Mouse (Mus musculus): Measurements from ENCODE around the gene Ern1. TPM values are rescaled to one million over a fixed set of nuclear protein-coding genes. Genes with fewer than 3 reads are reported as not detected.
"Not testable (repeated sequence)": the region's sequence is repeated elsewhere in the genome, so short reads cannot be mapped to it uniquely, and the experiment has no call there.

Ern1 gene
- total RNA-seq, 2 experiments from 2014 or later, result 54.8 to 63.0 TPM

- peak; percentile 77 for DNase-seq
Observed at GRCm38 (mm10) chr11:106437039-106437438, 50.6 kb downstream of the Ern1 start.

DNA sequence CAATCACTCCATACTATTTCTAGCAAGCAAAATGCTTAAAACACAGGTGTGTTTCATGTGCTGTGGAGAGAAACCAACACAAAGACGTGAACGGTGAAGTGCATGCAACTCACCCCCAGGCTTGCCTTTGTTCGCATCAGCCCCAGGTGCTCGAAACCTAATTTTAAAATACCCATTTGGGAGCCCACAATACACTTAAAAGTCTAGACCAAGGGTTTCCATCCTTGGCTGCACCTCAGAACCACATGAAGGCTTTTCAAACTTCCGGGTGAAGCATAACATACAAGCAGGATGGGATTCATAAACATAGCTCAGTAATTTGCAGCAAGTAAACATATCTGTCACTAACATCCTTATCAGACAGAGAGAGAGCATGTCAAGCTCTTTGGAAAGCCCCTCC is 57.3 kb downstream of the Ern1 start:
- DNase-seq, result no peak

GRCm38 (mm10) chr11:106429689-106430088 is 58.0 kb downstream of the Ern1 start:
- no peak for DNase-seq

- DNase-seq, result no peak
Observed at GRCm38 (mm10) chr11:106428556-106428955, 59.1 kb downstream of the Ern1 start.

DNA sequence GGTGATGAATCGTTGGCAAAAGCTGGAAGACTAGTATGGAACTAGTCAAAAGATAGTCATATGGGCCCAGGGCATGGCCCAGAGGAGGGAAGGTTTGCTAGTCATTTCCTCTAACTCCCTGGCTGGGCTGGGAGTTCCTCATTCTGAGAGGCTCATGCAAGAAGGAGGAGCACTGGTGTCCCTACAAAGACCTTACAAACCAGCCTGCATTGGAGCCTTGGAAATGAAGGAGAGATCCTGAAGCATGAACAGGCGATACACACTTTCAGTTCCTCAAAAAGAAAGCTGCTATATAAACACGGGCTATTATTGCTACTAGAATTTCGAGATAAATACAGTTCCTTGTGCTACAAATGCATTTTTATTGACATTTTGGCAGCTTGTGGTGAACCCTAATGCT is 59.5 kb downstream of the Ern1 start:
- DNase-seq, result no peak

DNA sequence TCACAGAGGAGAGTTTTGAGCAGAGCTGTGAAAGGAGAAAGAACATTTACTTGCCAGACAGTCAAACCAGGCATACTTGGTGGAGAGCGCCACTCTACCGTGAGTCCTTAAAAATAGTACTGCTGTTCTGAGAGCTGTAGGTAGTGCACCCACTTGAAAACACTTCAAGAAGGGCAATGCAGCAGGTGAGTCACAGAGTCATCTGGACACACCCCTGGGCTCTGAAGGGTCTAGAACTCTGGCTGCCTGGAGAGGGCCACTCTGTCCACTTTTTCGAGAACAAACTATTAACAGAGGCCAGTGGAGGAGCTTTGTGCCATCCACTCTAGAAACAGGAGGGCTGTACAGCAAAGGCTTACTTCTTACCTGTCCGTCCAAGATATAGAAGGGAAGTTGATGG is 61.2 kb downstream of the Ern1 start:
- no peak for DNase-seq

DNA sequence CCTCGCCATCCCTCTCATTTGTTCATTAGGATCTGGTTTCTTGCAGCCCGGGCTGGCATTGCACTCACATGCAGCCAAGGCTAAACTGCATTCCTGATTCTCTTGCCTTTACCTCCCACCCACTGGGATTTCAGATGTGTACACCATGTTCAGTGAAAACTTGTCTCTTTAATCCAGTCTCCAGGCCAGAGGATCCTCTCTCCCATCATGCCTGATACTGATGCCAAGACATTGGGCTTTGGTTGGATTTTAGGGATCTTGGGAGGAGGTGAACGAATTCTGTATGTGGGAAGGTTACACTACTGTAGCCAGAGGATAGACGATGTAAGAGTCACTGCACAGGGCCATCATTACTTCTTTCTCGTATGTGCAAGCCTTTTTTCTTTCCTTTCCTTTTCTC is 62.5 kb downstream of the Ern1 start:
- DNase-seq, result no peak

DNA sequence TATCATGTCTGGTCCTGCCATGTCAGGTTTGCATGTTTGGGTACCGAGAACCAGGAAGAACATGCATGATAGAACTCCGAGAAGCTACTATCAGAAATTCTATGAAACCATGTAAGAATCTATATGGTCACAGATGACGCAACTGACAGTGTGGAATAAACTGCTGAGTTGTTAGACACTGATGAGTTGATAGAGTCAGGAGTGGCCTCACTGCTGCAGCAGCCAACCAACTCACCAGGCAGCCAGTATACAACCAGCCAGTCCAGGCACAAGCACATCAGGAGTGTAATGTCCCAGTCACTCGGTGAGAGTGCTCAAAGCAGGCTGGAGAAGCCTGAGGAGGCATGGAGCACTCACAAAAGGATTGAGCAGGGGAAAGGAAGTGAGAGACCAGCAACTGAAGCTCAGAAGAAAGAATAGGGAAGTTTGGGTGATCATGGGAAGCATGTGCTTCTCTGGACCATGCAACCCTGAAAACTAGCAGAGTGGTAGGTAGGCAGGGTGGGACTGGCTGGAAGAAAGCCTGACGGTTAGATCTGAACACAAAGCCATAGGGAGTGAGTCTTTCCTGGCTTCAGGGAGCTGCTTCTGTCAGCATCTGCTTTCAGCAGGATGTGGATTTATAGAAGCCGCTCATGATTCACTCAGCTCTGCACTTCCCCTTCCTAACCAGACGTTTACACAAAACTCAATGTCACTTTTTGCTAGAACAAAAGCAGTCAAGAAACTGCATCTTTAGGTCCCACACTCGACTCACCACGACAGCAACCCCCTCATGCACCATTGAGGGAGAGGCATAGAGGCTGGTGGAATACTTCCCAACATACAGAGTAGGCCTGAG is 68.2 kb downstream of the Ern1 start:
- DNase-seq, result no peak

- DNase-seq, result peak; percentile 89
Observed at GRCm38 (mm10) chr11:106418622-106419196, 68.9 kb downstream of the Ern1 start.

DNA sequence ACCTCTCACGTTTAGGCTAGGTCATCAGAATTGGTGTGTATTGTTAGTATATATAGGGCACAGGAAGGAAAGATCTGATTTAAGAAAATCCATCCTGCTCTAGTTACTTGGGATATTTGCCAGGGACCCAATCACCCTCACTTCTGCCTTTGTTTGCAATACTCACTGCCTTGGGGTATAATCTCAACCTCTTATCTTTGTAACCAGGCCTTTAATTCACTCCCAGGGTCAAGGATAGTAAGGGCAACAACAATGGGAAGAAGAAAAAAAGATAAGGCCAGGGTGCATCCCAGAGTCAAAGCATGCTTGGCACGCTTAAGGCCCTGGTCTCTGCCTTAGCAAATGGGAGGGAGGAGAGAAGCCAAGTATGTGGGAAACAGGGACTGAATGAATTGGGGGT is 69.8 kb downstream of the Ern1 start:
- no peak for DNase-seq

GRCm38 (mm10) chr11:106416331-106416730 is 71.3 kb downstream of the Ern1 start:
- DNase-seq, result no peak

GRCm38 (mm10) chr11:106412641-106413360 is 74.9 kb downstream of the Ern1 start:
- no peak for DNase-seq

DNA sequence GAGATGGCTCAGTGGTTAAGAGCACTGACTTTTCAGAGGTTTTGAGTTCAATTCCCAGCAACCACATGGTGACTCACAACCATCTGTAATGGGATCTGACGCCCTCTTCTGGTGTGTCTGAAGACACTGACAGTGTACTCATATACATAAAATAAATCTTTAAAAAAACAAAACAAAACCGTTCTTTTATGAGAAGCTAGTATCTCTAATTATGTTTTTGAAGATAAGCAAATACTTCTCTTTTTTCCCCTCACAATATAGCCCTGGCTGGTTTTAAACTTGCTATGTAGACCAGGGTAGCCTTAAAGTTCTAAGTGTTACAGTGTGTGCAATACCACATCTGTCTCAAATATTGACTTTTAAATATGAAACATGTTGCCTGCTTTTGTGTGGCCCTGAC is 76.5 kb downstream of the Ern1 start:
- no peak for DNase-seq

GRCm38 (mm10) chr11:106410507-106410906 is 77.1 kb downstream of the Ern1 start:
- DNase-seq, result no peak

GRCm38 (mm10) chr11:106410011-106410410 is 77.6 kb downstream of the Ern1 start:
- DNase-seq, result peak; percentile 54

GRCm38 (mm10) chr11:106398481-106398880 is 89.2 kb downstream of the Ern1 start:
- DNase-seq, result no peak

DNA sequence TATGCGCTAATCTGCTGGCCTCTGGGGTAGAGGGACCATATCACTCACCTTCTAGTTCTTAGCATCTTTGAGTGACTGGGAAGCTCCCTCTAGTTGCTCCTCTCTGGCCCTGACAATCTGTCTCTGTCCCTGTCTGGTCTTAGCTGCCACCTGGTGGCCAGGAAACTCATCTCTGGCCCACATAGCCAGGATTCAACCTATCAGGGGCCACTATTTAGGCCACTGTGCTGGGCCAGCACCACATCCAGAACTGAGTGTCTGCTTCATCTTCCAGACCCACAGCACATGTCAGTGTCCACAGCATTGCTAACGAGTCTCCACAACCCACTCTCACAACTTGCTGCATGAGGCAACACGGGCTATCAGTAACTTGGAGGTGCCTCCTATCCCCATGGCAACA is 90.0 kb downstream of the Ern1 start:
- DNase-seq, result no peak

DNA sequence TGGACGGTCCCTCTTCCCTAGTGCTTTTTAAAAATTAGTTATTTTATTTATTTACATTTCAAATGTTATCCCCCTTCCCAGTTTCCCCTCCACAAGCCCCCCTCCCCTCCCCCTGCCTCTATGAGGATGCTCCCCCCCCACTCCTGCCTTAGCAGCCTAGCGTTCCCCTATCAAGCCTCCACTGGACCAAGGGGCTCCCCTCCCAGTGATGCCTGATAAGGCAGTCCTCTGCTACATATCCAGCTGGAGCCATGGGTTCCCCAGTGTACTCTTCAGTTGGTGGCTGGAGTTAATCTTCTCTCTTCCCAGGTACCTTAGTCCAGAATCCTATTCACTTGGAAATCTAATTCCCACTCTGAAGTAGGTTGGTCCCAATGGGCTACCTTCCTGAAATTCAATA is 93.6 kb downstream of the Ern1 start:
- not testable (repeated sequence) for DNase-seq

DNA sequence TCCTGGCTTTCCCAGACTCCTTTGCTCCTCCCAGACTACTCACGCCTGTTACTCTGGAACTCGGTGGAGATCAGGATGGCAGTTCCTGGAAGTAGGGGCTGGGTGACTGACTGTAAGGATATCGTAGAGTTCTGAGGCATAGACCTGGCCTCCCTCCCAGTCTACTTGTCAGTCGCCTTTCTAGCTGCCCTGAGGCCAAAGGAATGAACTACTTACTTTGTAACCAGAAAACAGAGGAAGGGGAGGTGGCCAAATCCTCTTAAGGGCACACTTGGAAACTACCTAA is 94.4 kb downstream of the Ern1 start:
- no peak for DNase-seq

GRCm38 (mm10) chr11:106392597-106393330 is 94.9 kb downstream of the Ern1 start:
- DNase-seq, result no peak

- DNase-seq, result peak; percentile 78
Observed at GRCm38 (mm10) chr11:106391546-106392188, 96.0 kb downstream of the Ern1 start.

DNA sequence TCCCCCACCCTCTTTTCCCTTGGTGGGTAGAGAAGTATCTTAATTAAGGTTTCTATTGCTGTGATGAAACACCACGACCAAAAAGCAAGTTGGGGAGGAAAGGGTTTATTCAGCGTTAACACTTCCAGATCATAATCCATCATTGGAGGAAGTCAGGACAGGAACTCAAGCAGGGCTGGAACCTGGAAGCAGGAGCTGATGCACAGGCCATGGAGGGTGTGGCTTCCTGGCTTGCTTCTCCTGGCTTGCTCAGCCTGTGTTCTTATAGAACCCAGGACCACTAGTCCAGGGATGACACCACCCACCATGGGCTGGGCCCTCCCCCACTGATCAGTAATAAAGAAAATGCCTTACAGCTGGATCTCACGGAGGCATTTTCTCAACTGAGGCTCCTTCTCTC is 96.9 kb downstream of the Ern1 start:
- DNase-seq, result no peak

Measured in adrenal gland, postnatal 10 days (tissue).